Mouse (Mus musculus): ENCODE data around the gene D230025D16Rik. TPM values are rescaled to one million over a fixed set of nuclear protein-coding genes. Genes with fewer than 3 reads are reported as not detected.
"Not testable (repeated sequence)": the region's sequence is repeated elsewhere in the genome, so short reads cannot be mapped to it uniquely, and the experiment has no call there.

D230025D16Rik gene
- polyA plus RNA-seq, 1 experiment from 2014 or later, result 26.7 TPM

- 2% methylated on average over 43 of the region's 43 CpGs for WGBS
Measured at GRCm38 (mm10) chr8:105289805-105290460, 65.0 kb downstream of the D230025D16Rik start, which contains the start of gene 4931428F04Rik. TSS of gene 4931428F04Rik (minus strand) at chr8:105289864.

GRCm38 (mm10) chr8:105290554-105291314 is 65.8 kb downstream of the D230025D16Rik start:
- no peaks in the 10 kb centered on the region for H3K9me3 ChIP-seq
- peaks cover 19% of the 10 kb centered on the region for H3K27me3 ChIP-seq
- H3K4me3 ChIP-seq, result peak overlapping the region; percentile 44
- peaks cover 24% of the 10 kb centered on the region for H3K4me1 ChIP-seq
- no peak overlapping the region for H3K27ac ChIP-seq
- WGBS, result 5% methylated on average over 31 of the region's 31 CpGs
- H3K4me2 ChIP-seq (replicated peaks), result peak overlapping the region; percentile 84
- H3K9ac ChIP-seq, result no peak overlapping the region
- no peaks in the 10 kb centered on the region for H3K36me3 ChIP-seq
- no peak for ATAC-seq (ENCODE audit: insufficient number of reproducible peaks, insufficient read depth, low FRiP score, low TSS enrichment)

More at GRCm38 (mm10) chr8:105289805-105290460, 65.0 kb downstream of the D230025D16Rik start, which contains the start of gene 4931428F04Rik:
- Histone ChIP-seq H3K4me1 (peaks cover 24% of the 10 kb centered on the region), H3K27ac (peak within 1 kb of the TSS; percentile 52; the same call in 1 of the 2 replicates), H3K4me2 (replicated peaks) (peak within 1 kb of the TSS; percentile 84), H3K4me3 (peak within 1 kb of the TSS; percentile 44), H3K9ac (peak within 1 kb of the TSS; percentile 48), H3K27me3 (peaks cover 19% of the 10 kb centered on the region), H3K9me3 (no peaks in the 10 kb centered on the region), H3K36me3 (0 out of 2 replicates have a peak, but pooled peaks cover 5% of the 10 kb centered on the region)
- peak; percentile 10; the same call in 1 of the 2 replicates for ATAC-seq (ENCODE audit: insufficient number of reproducible peaks, insufficient read depth, low FRiP score, low TSS enrichment)

- not testable (repeated sequence) for H3K36me3 ChIP-seq; H3K9me3 ChIP-seq; H3K4me2 ChIP-seq (replicated peaks); H3K9ac ChIP-seq; ATAC-seq (ENCODE audit: insufficient number of reproducible peaks, insufficient read depth, low FRiP score, low TSS enrichment); H3K4me3 ChIP-seq; H3K27ac ChIP-seq
- Histone ChIP-seq H3K4me1 (peaks cover 24% of the 10 kb centered on the region), H3K27me3 (peaks cover 19% of the 10 kb centered on the region)
- 87% methylated on average over 8 of the region's 8 CpGs for WGBS
Measured at GRCm38 (mm10) chr8:105291364-105291763, 66.4 kb downstream of the D230025D16Rik start.

- 64% methylated on average over 3 of the region's 3 CpGs for WGBS
- not testable (repeated sequence) for H3K4me2 ChIP-seq (replicated peaks); ATAC-seq (ENCODE audit: insufficient number of reproducible peaks, insufficient read depth, low FRiP score, low TSS enrichment); H3K27ac ChIP-seq; H3K9ac ChIP-seq; H3K4me3 ChIP-seq; H3K36me3 ChIP-seq; H3K9me3 ChIP-seq
- H3K4me1 ChIP-seq, result peaks cover 24% of the 10 kb centered on the region
- peaks cover 19% of the 10 kb centered on the region for H3K27me3 ChIP-seq
Measured at GRCm38 (mm10) chr8:105291802-105292201, 66.9 kb downstream of the D230025D16Rik start.

GRCm38 (mm10) chr8:105292471-105292870 is 67.5 kb downstream of the D230025D16Rik start:
- Histone ChIP-seq H3K4me1 (peaks cover 24% of the 10 kb centered on the region), H3K27me3 (peaks cover 19% of the 10 kb centered on the region), H3K36me3 (no peaks in the 10 kb centered on the region), H3K9ac (no peak overlapping the region), H3K4me3 (no peak overlapping the region), H3K27ac (no peak overlapping the region), H3K9me3 (no peaks in the 10 kb centered on the region), H3K4me2 (replicated peaks) (no peak overlapping the region)
- 78% methylated on average over 7 of the region's 7 CpGs for WGBS
- ATAC-seq (ENCODE audit: insufficient number of reproducible peaks, insufficient read depth, low FRiP score, low TSS enrichment), result no peak

- Histone ChIP-seq H3K36me3 (no peaks in the 10 kb centered on the region), H3K9ac (no peak overlapping the region), H3K27ac (no peak overlapping the region), H3K4me2 (replicated peaks) (no peak overlapping the region), H3K27me3 (peaks cover 19% of the 10 kb centered on the region), H3K4me3 (no peak overlapping the region), H3K4me1 (peaks cover 22% of the 10 kb centered on the region), H3K9me3 (no peaks in the 10 kb centered on the region)
- ATAC-seq (ENCODE audit: insufficient number of reproducible peaks, insufficient read depth, low FRiP score, low TSS enrichment), result no peak
- WGBS, result 68% methylated on average over 19 of the region's 19 CpGs
Measured at GRCm38 (mm10) chr8:105293405-105293804, 68.5 kb downstream of the D230025D16Rik start.

- H3K4me2 ChIP-seq (replicated peaks), result 0 out of 2 replicates have a peak overlapping the region, but pooled peaks have one; percentile 8
- no peak overlapping the region for H3K4me3 ChIP-seq
- H3K27ac ChIP-seq, result no peak overlapping the region
- 62% methylated on average over 9 of the region's 9 CpGs for WGBS
- H3K36me3 ChIP-seq, result peaks cover 7% of the 10 kb centered on the region
- peaks cover 19% of the 10 kb centered on the region for H3K27me3 ChIP-seq
- peaks cover 22% of the 10 kb centered on the region for H3K4me1 ChIP-seq
- no peak overlapping the region for H3K9ac ChIP-seq
- no peak for ATAC-seq (ENCODE audit: insufficient number of reproducible peaks, insufficient read depth, low FRiP score, low TSS enrichment)
- H3K9me3 ChIP-seq, result no peaks in the 10 kb centered on the region
Measured at GRCm38 (mm10) chr8:105294776-105295175, 69.8 kb downstream of the D230025D16Rik start.

- WGBS, result 73% methylated on average over 11 of the region's 11 CpGs
- peaks cover 17% of the 10 kb centered on the region for H3K4me1 ChIP-seq
- no peak overlapping the region for H3K27ac ChIP-seq
- no peak overlapping the region for H3K4me2 ChIP-seq (replicated peaks)
- no peak for ATAC-seq (ENCODE audit: insufficient number of reproducible peaks, insufficient read depth, low FRiP score, low TSS enrichment)
- H3K9me3 ChIP-seq, result no peaks in the 10 kb centered on the region
- peaks cover 14% of the 10 kb centered on the region for H3K27me3 ChIP-seq
- H3K36me3 ChIP-seq, result peaks cover 12% of the 10 kb centered on the region
- H3K9ac ChIP-seq, result no peak overlapping the region
- no peak overlapping the region for H3K4me3 ChIP-seq
Measured at GRCm38 (mm10) chr8:105295256-105295655, 70.3 kb downstream of the D230025D16Rik start.

- no peak within 1 kb of the TSS for H3K9ac ChIP-seq
- H3K4me2 ChIP-seq (replicated peaks), result peak within 1 kb of the TSS; percentile 98
- peaks cover 8% of the 10 kb centered on the region; the same call in 1 of the 2 replicates for H3K27me3 ChIP-seq
- H3K4me1 ChIP-seq, result peaks cover 11% of the 10 kb centered on the region
- H3K27ac ChIP-seq, result no peak within 1 kb of the TSS
- 66% methylated on average over 11 of the region's 11 CpGs for WGBS
- peaks cover 20% of the 10 kb centered on the region for H3K36me3 ChIP-seq
- no peaks in the 10 kb centered on the region for H3K9me3 ChIP-seq
- peak within 1 kb of the TSS; percentile 96 for H3K4me3 ChIP-seq
- ATAC-seq (ENCODE audit: insufficient number of reproducible peaks, insufficient read depth, low FRiP score, low TSS enrichment), result no peak
Measured at GRCm38 (mm10) chr8:105295895-105296573, 71.1 kb downstream of the D230025D16Rik start, which contains the start of gene Exoc3l. TSS of gene Exoc3l (minus strand) at chr8:105296101.

GRCm38 (mm10) chr8:105297511-105298192 is 72.7 kb downstream of the D230025D16Rik start, which contains the start of gene E2f4:
TSS of gene E2f4 (plus strand) at chr8:105297663.
- Histone ChIP-seq H3K27ac (peak within 1 kb of the TSS; percentile 50; the same call in 1 of the 2 replicates), H3K9ac (peak within 1 kb of the TSS; percentile 93), H3K4me3 (peak within 1 kb of the TSS; percentile 96), H3K27me3 (peaks cover 8% of the 10 kb centered on the region; the same call in 1 of the 2 replicates), H3K9me3 (no peaks in the 10 kb centered on the region), H3K36me3 (peaks cover 36% of the 10 kb centered on the region), H3K4me1 (peaks cover 11% of the 10 kb centered on the region), H3K4me2 (replicated peaks) (peak within 1 kb of the TSS; percentile 98)
- WGBS, result under 1% methylated on average over 53 of the region's 58 CpGs
- peak; percentile 73 for ATAC-seq (ENCODE audit: insufficient number of reproducible peaks, insufficient read depth, low FRiP score, low TSS enrichment)
